Mouse (Mus musculus) ovary, postnatal 36 days (tissue): ENCODE measurements around the gene Satl1.
"Not testable (repeated sequence)": the region's sequence is repeated elsewhere in the genome, so short reads cannot be mapped to it uniquely, and the experiment has no call there.

ENCODE experiments used
- DNase-seq: peaks from one replicate; pipeline ENCODE4 v3.0.0; 2022; ENCODE audit warnings: low spot score, mixed read lengths

The Satl1 gene

GRCm38 (mm10) chrX:112406679-112407078 lies at the start of gene Satl1:
Gene Satl1 (minus strand): TSS chrX:112406779.
- no peak for DNase-seq

GRCm38 (mm10) chrX:112438064-112438463 lies 31.5 kb upstream of the Satl1 start:
- DNase-seq: no peak

GRCm38 (mm10) chrX:112437580-112437979 lies 31.0 kb upstream of the Satl1 start:
- DNase-seq: no peak

- not testable (repeated sequence) for DNase-seq
Measured at GRCm38 (mm10) chrX:112422998-112423397, 16.4 kb upstream of the Satl1 start.

- no peak for DNase-seq
Measured at GRCm38 (mm10) chrX:112412309-112412708, 5.7 kb upstream of the Satl1 start.

- DNase-seq: peak; percentile 11
Measured at GRCm38 (mm10) chrX:112370577-112371410, 35.8 kb downstream of the Satl1 start.

- no peak for DNase-seq
Measured at GRCm38 (mm10) chrX:112368426-112368825, 38.2 kb downstream of the Satl1 start.

GRCm38 (mm10) chrX:112348395-112348791 lies 58.2 kb downstream of the Satl1 start:
- DNase-seq: no peak

GRCm38 (mm10) chrX:112347467-112348394 lies 58.8 kb downstream of the Satl1 start:
- DNase-seq: no peak

- no peak for DNase-seq
Measured at GRCm38 (mm10) chrX:112339486-112339885, 67.1 kb downstream of the Satl1 start.
